Mouse (Mus musculus): ENCODE measurements around the gene Klri1. TPM values are rescaled to one million over a fixed set of nuclear protein-coding genes. Genes with fewer than 3 reads are reported as not detected.

Gene Klri1
- total RNA-seq, 2 experiments from 2014 or later, result not detected

Small RNA genes within 50 kb of the gene (microRNA-seq; reads per million reads assigned to microRNA genes)
- gene Mir680-1, result not detected

Other genes with a start within 250 kb of the Klri1 start
- not detected for gene Olr1, start 210.0 kb downstream of the Klri1 start, total RNA-seq (2021)
- not detected for gene Tmem52b, start 204.6 kb downstream of the Klri1 start, total RNA-seq (2021)
- 10 to 100 TPM; 64.0 to 81.6 TPM for gene Gabarapl1, start 184.0 kb downstream of the Klri1 start, total RNA-seq (2021)
- not detected for gene Klre1, start 139.2 kb downstream of the Klri1 start, total RNA-seq (2021)
- not detected for gene Klrd1, start 125.3 kb downstream of the Klri1 start, total RNA-seq (2021)
- not detected for gene Klrk1, start 93.3 kb downstream of the Klri1 start, total RNA-seq (2021)
- not detected for gene Klrc3, start 73.8 kb downstream of the Klri1 start, total RNA-seq (2021)
- not detected for gene Klrc2, start 56.4 kb downstream of the Klri1 start, total RNA-seq (2021)
- not detected for gene Klrc1, start 38.2 kb downstream of the Klri1 start, total RNA-seq (2021)
- gene Klri2, start 23.4 kb upstream of the Klri1 start, total RNA-seq (2021), result not detected
- gene Gm156, start 67.1 kb upstream of the Klri1 start, total RNA-seq (2021), result not detected
- gene Gm17631, start 145.5 kb upstream of the Klri1 start, total RNA-seq (2021), result not detected
- gene Klra17, start 159.5 kb upstream of the Klri1 start, total RNA-seq (2021), result not detected
- not detected for gene Klra5, start 200.5 kb upstream of the Klri1 start, total RNA-seq (2021)

Measured in gastrocnemius, adult 2 months (tissue).